Mouse (Mus musculus) E14TG2a.4 (cell line): ENCODE data around the gene Gltp.

ENCODE experiments used
- H3K27me3 ChIP-seq: 2 replicates; pipeline ENCODE4 v1.6.1; 2014; ENCODE audit warnings: low read length, control low read depth; ENCODE audit not compliant: insufficient read depth
- H3K36me3 ChIP-seq: 2 replicates; pipeline ENCODE4 v1.6.1; 2014; ENCODE audit warnings: low read length, control low read depth; ENCODE audit not compliant: insufficient read depth
- H3K4me1 ChIP-seq: replicated peaks from 2 replicates; pipeline ENCODE4 v1.6.1; 2014; ENCODE audit warnings: low read depth, low read length, control low read depth
- H3K4me3 ChIP-seq: replicated peaks from 2 replicates; pipeline ENCODE4 v1.5.1; 2014; ENCODE audit warnings: mild to moderate bottlenecking, low read length
- H3K9me3 ChIP-seq: 2 replicates; pipeline ENCODE4 v1.6.1; 2014; ENCODE audit warnings: low read length, control low read depth
- CTCF ChIP-seq: conservative IDR thresholded peaks from 2 replicates; pipeline ENCODE4 v1.5.1; 2014; ENCODE audit warnings: low read length
- NANOG ChIP-seq: IDR thresholded peaks from 2 replicates; pipeline ENCODE4 v1.6.1; 2014; ENCODE audit warnings: borderline replicate concordance, low read length, mixed read lengths
- POU5F1 ChIP-seq: IDR thresholded peaks from 2 replicates; pipeline ENCODE4 v1.6.1; 2014; ENCODE audit warnings: low read length, borderline replicate concordance

Gltp gene

GRCm38 (mm10) chr5:114631336-114631735 lies 59.4 kb downstream of the Gltp start:
- Histone ChIP-seq H3K4me3 (no peak overlapping the region), H3K9me3 (peaks cover 5% of the 10 kb centered on the region; the same call in 1 of the 2 replicates), H3K36me3 (no peaks in the 10 kb centered on the region), H3K27me3 (peaks cover 18% of the 10 kb centered on the region), H3K4me1 (peaks cover 47% of the 10 kb centered on the region)
- TF ChIP-seq POU5F1, result no peak
- no peak for TF ChIP-seq NANOG
- TF ChIP-seq CTCF, result peak; percentile 79

DNA sequence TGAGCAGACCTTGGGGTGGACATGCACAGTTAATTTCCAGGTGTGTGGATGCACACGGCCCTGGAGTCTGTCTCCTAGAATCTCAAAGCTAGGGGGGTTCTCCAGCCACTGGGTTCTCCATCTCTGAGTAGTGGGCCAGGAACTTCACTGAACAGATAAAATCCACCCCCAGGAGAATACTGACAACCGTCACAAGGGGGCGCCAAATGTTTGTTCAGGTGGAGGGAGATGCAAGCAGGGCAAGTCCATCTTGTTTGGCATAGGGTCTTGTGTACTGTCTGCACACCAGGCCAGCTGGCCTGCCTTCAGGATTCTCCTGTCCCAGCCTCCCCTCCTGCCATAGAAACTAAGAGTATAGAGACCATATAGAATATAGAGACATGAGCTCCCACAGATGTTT lies 65.2 kb downstream of the Gltp start:
- peaks cover 5% of the 10 kb centered on the region; the same call in 1 of the 2 replicates for H3K9me3 ChIP-seq
- 0 out of 2 replicates have a peak, but pooled peaks cover 7% of the 10 kb centered on the region for H3K27me3 ChIP-seq
- no peaks in the 10 kb centered on the region for H3K36me3 ChIP-seq
- TF ChIP-seq CTCF, result peak; percentile 82
- TF ChIP-seq NANOG, result no peak
- H3K4me1 ChIP-seq, result peaks cover 42% of the 10 kb centered on the region
- no peak overlapping the region for H3K4me3 ChIP-seq

- H3K4me3 ChIP-seq, result no peak overlapping the region
- no peaks in the 10 kb centered on the region for H3K36me3 ChIP-seq
- H3K4me1 ChIP-seq, result peaks cover 53% of the 10 kb centered on the region
- H3K9me3 ChIP-seq, result no peaks in the 10 kb centered on the region
- H3K27me3 ChIP-seq, result peaks cover 9% of the 10 kb centered on the region; the same call in 1 of the 2 replicates
- TF ChIP-seq POU5F1 (no peak), NANOG (no peak), CTCF (peak; percentile 97)
Measured at GRCm38 (mm10) chr5:114620305-114620704, 70.5 kb downstream of the Gltp start.
